Mouse (Mus musculus): ENCODE measurements around the gene Hsd3b7. TPM values are rescaled to one million over a fixed set of nuclear protein-coding genes. Genes with fewer than 3 reads are reported as not detected.

The Hsd3b7 gene
- polyA plus RNA-seq, 1 experiment from 2014 or later = 37.3 TPM

- Histone ChIP-seq H3K4me3 (ENCODE audit: low read depth, low read length) (peak overlapping the region; percentile 83), H3K9ac (ENCODE audit: low read depth, low read length) (peak overlapping the region; percentile 74), H3K9me3 (ENCODE audit: control insufficient read depth) (no peaks in the 10 kb centered on the region), H3K36me3 (ENCODE audit: control insufficient read depth, insufficient read depth) (peaks cover 36% of the 10 kb centered on the region), H3K27ac (ENCODE audit: low read depth, low read length) (peak overlapping the region; percentile 95), H3K4me2 (replicated peaks; ENCODE audit: low read depth) (peak overlapping the region; percentile 86), H3K27me3 (replicated peaks; ENCODE audit: control insufficient read depth, insufficient read depth, low read length) (no peaks in the 10 kb centered on the region), H3K4me1 (replicated peaks; ENCODE audit: control insufficient read depth, insufficient read depth, low read length) (no peaks in the 10 kb centered on the region; the same call in 1 of the 2 replicates)
- WGBS = under 1% methylated on average over 40 of the region's 40 CpGs
- peak; percentile 62 for ATAC-seq
- no peak for TF ChIP-seq CTCF (IDR thresholded peaks at IDR 0.05; ENCODE audit: low read depth)
Measured at GRCm38 (mm10) chr7:127842001-127842718, 41.8 kb downstream of the Hsd3b7 start.

GRCm38 (mm10) chr7:127849973-127850875 is 49.8 kb downstream of the Hsd3b7 start:
- no peak for TF ChIP-seq CTCF (IDR thresholded peaks at IDR 0.05; ENCODE audit: low read depth)
- Histone ChIP-seq H3K9me3 (ENCODE audit: control insufficient read depth) (no peaks in the 10 kb centered on the region), H3K9ac (ENCODE audit: low read depth, low read length) (no peak overlapping the region), H3K4me1 (replicated peaks; ENCODE audit: control insufficient read depth, insufficient read depth, low read length) (no peaks in the 10 kb centered on the region), H3K4me2 (replicated peaks; ENCODE audit: low read depth) (no peak overlapping the region), H3K4me3 (ENCODE audit: low read depth, low read length) (no peak overlapping the region), H3K27ac (ENCODE audit: low read depth, low read length) (no peak overlapping the region; the same call in 1 of the 2 replicates), H3K27me3 (replicated peaks; ENCODE audit: control insufficient read depth, insufficient read depth, low read length) (no peaks in the 10 kb centered on the region), H3K36me3 (ENCODE audit: control insufficient read depth, insufficient read depth) (peaks cover 25% of the 10 kb centered on the region)
- no peak for ATAC-seq
- WGBS = 62% methylated on average over 6 of the region's 6 CpGs

- Histone ChIP-seq H3K4me2 (replicated peaks; ENCODE audit: low read depth) (no peak overlapping the region), H3K27ac (ENCODE audit: low read depth, low read length) (no peak overlapping the region; the same call in 1 of the 2 replicates), H3K36me3 (ENCODE audit: control insufficient read depth, insufficient read depth) (peaks cover 21% of the 10 kb centered on the region), H3K27me3 (replicated peaks; ENCODE audit: control insufficient read depth, insufficient read depth, low read length) (no peaks in the 10 kb centered on the region), H3K9ac (ENCODE audit: low read depth, low read length) (no peak overlapping the region), H3K9me3 (ENCODE audit: control insufficient read depth) (no peaks in the 10 kb centered on the region), H3K4me1 (replicated peaks; ENCODE audit: control insufficient read depth, insufficient read depth, low read length) (no peaks in the 10 kb centered on the region), H3K4me3 (ENCODE audit: low read depth, low read length) (no peak overlapping the region)
- no peak for TF ChIP-seq CTCF (IDR thresholded peaks at IDR 0.05; ENCODE audit: low read depth)
- WGBS = 46% methylated on average over 5 of the region's 5 CpGs
- 0 out of 2 replicates have a peak, but pooled peaks have one; percentile 19 for ATAC-seq
Measured at GRCm38 (mm10) chr7:127850906-127851305, 50.5 kb downstream of the Hsd3b7 start.

Other genes starting within 250 kb of the Hsd3b7 start
- gene Tmem265, start 239.2 kb upstream of the Hsd3b7 start, polyA plus RNA-seq (2015; fragmentation: Nextera tagmentation; extraction: Ambion mirVana) = 1.9 and 3.8 TPM in 2 replicates
- 25.1 and 25.7 TPM in 2 replicates for gene Phkg2, start 227.3 kb upstream of the Hsd3b7 start, polyA plus RNA-seq (2015; fragmentation: Nextera tagmentation; extraction: Ambion mirVana)
- 3.0 and 3.1 TPM in 2 replicates for gene Ccdc189, start 212.0 kb upstream of the Hsd3b7 start, polyA plus RNA-seq (2015; fragmentation: Nextera tagmentation; extraction: Ambion mirVana)
- 16.7 and 20.6 TPM in 2 replicates for gene Rnf40, start 211.8 kb upstream of the Hsd3b7 start, polyA plus RNA-seq (2015; fragmentation: Nextera tagmentation; extraction: Ambion mirVana)
- 3.0 and 3.8 TPM in 2 replicates for gene Zfp629, start 184.8 kb upstream of the Hsd3b7 start, polyA plus RNA-seq (2015; fragmentation: Nextera tagmentation; extraction: Ambion mirVana)
- 26.6 and 27.7 TPM in 2 replicates for gene Bcl7c, start 91.7 kb upstream of the Hsd3b7 start, polyA plus RNA-seq (2015; fragmentation: Nextera tagmentation; extraction: Ambion mirVana)
- 4.1 TPM in 2 replicates for gene Ctf1, start 87.9 kb upstream of the Hsd3b7 start, polyA plus RNA-seq (2015; fragmentation: Nextera tagmentation; extraction: Ambion mirVana)
- gene Ctf2, start 68.4 kb upstream of the Hsd3b7 start, polyA plus RNA-seq (2015; fragmentation: Nextera tagmentation; extraction: Ambion mirVana) = not detected in 2 replicates
- gene Fbxl19, start 56.1 kb upstream of the Hsd3b7 start, polyA plus RNA-seq (2015; fragmentation: Nextera tagmentation; extraction: Ambion mirVana) = 2.1 and 2.2 TPM in 2 replicates
- gene Orai3, start 30.8 kb upstream of the Hsd3b7 start, polyA plus RNA-seq (2015; fragmentation: Nextera tagmentation; extraction: Ambion mirVana) = 18.7 and 21.8 TPM in 2 replicates
- 9.7 and 9.9 TPM in 2 replicates for gene Setd1a, start 23.9 kb upstream of the Hsd3b7 start, polyA plus RNA-seq (2015; fragmentation: Nextera tagmentation; extraction: Ambion mirVana)
- not detected in 2 replicates for gene Gm49388, start 15.0 kb upstream of the Hsd3b7 start, polyA plus RNA-seq (2015; fragmentation: Nextera tagmentation; extraction: Ambion mirVana)
- 38.9 and 46.6 TPM in 2 replicates for gene Stx4a, start 23.7 kb downstream of the Hsd3b7 start, polyA plus RNA-seq (2015; fragmentation: Nextera tagmentation; extraction: Ambion mirVana)
- gene Stx1b, start 23.9 kb downstream of the Hsd3b7 start, polyA plus RNA-seq (2015; fragmentation: Nextera tagmentation; extraction: Ambion mirVana) = 0.74 and 1.1 TPM in 2 replicates
- gene Zfp646, start 75.6 kb downstream of the Hsd3b7 start, polyA plus RNA-seq (2015; fragmentation: Nextera tagmentation; extraction: Ambion mirVana) = 4.5 and 5.4 TPM in 2 replicates
- gene Zfp668, start 76.2 kb downstream of the Hsd3b7 start, polyA plus RNA-seq (2015; fragmentation: Nextera tagmentation; extraction: Ambion mirVana) = 5.4 and 6.1 TPM in 2 replicates
- gene Prss53, start 90.4 kb downstream of the Hsd3b7 start, polyA plus RNA-seq (2015; fragmentation: Nextera tagmentation; extraction: Ambion mirVana) = 2.4 and 2.9 TPM in 2 replicates
- gene Gm21974, start 94.8 kb downstream of the Hsd3b7 start, polyA plus RNA-seq (2015; fragmentation: Nextera tagmentation; extraction: Ambion mirVana) = not detected in 2 replicates
- 194 and 219 TPM in 2 replicates for gene Vkorc1, start 95.0 kb downstream of the Hsd3b7 start, polyA plus RNA-seq (2015; fragmentation: Nextera tagmentation; extraction: Ambion mirVana)
- gene Bckdk, start 103.5 kb downstream of the Hsd3b7 start, polyA plus RNA-seq (2015; fragmentation: Nextera tagmentation; extraction: Ambion mirVana) = 94.0 and 94.2 TPM in 2 replicates
- gene Kat8, start 111.9 kb downstream of the Hsd3b7 start, polyA plus RNA-seq (2015; fragmentation: Nextera tagmentation; extraction: Ambion mirVana) = 17.4 and 18.0 TPM in 2 replicates
- 63.0 and 64.4 TPM in 2 replicates for gene Prss8, start 129.5 kb downstream of the Hsd3b7 start, polyA plus RNA-seq (2015; fragmentation: Nextera tagmentation; extraction: Ambion mirVana)
- 6.3 and 6.6 TPM in 2 replicates for gene Prss36, start 146.1 kb downstream of the Hsd3b7 start, polyA plus RNA-seq (2015; fragmentation: Nextera tagmentation; extraction: Ambion mirVana)
- 120 and 132 TPM in 2 replicates for gene Fus, start 166.9 kb downstream of the Hsd3b7 start, polyA plus RNA-seq (2015; fragmentation: Nextera tagmentation; extraction: Ambion mirVana)
- 537 and 545 TPM in 2 replicates for gene Pycard, start 193.3 kb downstream of the Hsd3b7 start, polyA plus RNA-seq (2015; fragmentation: Nextera tagmentation; extraction: Ambion mirVana)
- gene Trim72, start 203.3 kb downstream of the Hsd3b7 start, polyA plus RNA-seq (2015; fragmentation: Nextera tagmentation; extraction: Ambion mirVana) = 0.29 and 0.47 TPM in 2 replicates

Measured in intestine, postnatal 0 days (tissue).